Comparison of ENCODE assay signal across 4 mouse cellular contexts in genomic region chr14:52853598-52853997, GRCm38 (mm10).
ATAC-seq lines count a peak whose summit lies in the region.

No protein-coding gene starts in this region.

- 0 out of 2 replicates have a peak, but pooled peaks have one; percentile 56 for ATAC-seq in common myeloid progenitor, adult 5-6 weeks (replicated peaks; ENCODE audit: low read depth, poor library complexity, severe bottlenecking)
- ATAC-seq in frontal cortex, adult (ENCODE audit: low TSS enrichment), result peak; percentile 74; the same call in 1 of the 2 replicates
- ATAC-seq in megakaryocyte progenitor cell, adult 5-6 weeks (replicated peaks; ENCODE audit: poor library complexity), result 0 out of 2 replicates have a peak, but pooled peaks have one; percentile 46
- ATAC-seq in megakaryocyte-erythroid progenitor cell, adult 5-6 weeks (replicated peaks; ENCODE audit: low FRiP score, low TSS enrichment, poor library complexity, severe bottlenecking), result 0 out of 2 replicates have a peak, but pooled peaks have one; percentile 50

Comparison
In these comparisons a context has a peak if more than half of its experiments do, and no peak if none do; other contexts are left out.
1. Peak in every context shown above with its lines: ATAC-seq.